Mouse (Mus musculus): ENCODE measurements around the gene Igbp1. TPM values are rescaled to one million over a fixed set of nuclear protein-coding genes. Genes with fewer than 3 reads are reported as not detected.
A peak's percentile ranks its signal among the peaks of the same experiment; 100 is the strongest.

Igbp1 gene
- total and polyA plus RNA-seq, 3 experiments = 79.4 to 92.1 TPM; not detected in 1

- Histone ChIP-seq H3K36me3 (ENCODE audit: control insufficient read depth in 1 of 2, insufficient read depth in 2 of 2, low read length in 2 of 2) (peaks cover 0 to 5% of the 10 kb centered on the region in 2 experiments; a peak in 2 of 4 replicates), H3K9me3 (replicated peaks; ENCODE audit: insufficient read depth, low read length) (no peaks in the 10 kb centered on the region), H3K4me1 (ENCODE audit: control insufficient read depth in 1 of 2, insufficient read depth in 2 of 2, low read length in 2 of 2) (peaks cover 6 to 12% of the 10 kb centered on the region in 2 experiments; a peak in 3 of 4 replicates), H3K27ac (ENCODE audit: control insufficient read depth, low read depth, low read length) (no peak overlapping the region), H3K27me3 (ENCODE audit: control insufficient read depth in 1 of 2, insufficient read depth in 2 of 2, low read length in 2 of 2) (no peaks in the 10 kb centered on the region), H3K79me2 (ENCODE audit: control insufficient read depth, insufficient read depth, low read length, poor library complexity) (no peaks in the 10 kb centered on the region), H3K9ac (ENCODE audit: control insufficient read depth, low read depth, low read length, poor library complexity, severe bottlenecking) (peak overlapping the region; percentile 29; the same call in 1 of the 2 replicates), H3K4me3 (ENCODE audit: control insufficient read depth in 1 of 2, insufficient read depth in 1 of 2, low read depth in 2 of 2, low read length in 2 of 2) (peak overlapping the region; percentile 35 to 58; a peak in 3 of 4 replicates)
- TF ChIP-seq ETS1 (IDR thresholded peaks at IDR 0.05; ENCODE audit: low read depth, low read length) = no peak
- TF ChIP-seq ZC3H11A (IDR thresholded peaks at IDR 0.05; ENCODE audit: low read depth, low read length) = peak; percentile 74
- no peak for TF ChIP-seq SIN3A (IDR thresholded peaks at IDR 0.05; ENCODE audit: low read length)
- peak; percentile 79 for TF ChIP-seq RAD21 (IDR thresholded peaks at IDR 0.05; ENCODE audit: low read depth, low read length)
- no peak for TF ChIP-seq TAL1 (IDR thresholded peaks at IDR 0.05; ENCODE audit: low read length)
- no peak for TF ChIP-seq UBTF (IDR thresholded peaks at IDR 0.05; ENCODE audit: borderline replicate concordance, insufficient read depth, low read depth, low read length)
- TF ChIP-seq CTCF (IDR thresholded peaks at IDR 0.05 in 2 of 3, conservative IDR thresholded peaks at IDR 0.05 in 1 of 3; ENCODE audit: control insufficient read depth in 1 of 3, insufficient read depth in 1 of 3, low read depth in 2 of 3, low read length in 3 of 3, poor library complexity in 1 of 3, severe bottlenecking in 1 of 3) = peak; percentile 38 to 77 (median 71)
- no peak for TF ChIP-seq CHD2 (IDR thresholded peaks at IDR 0.05; ENCODE audit: low read length)
- peak; percentile 88 for TF ChIP-seq SMC3 (IDR thresholded peaks at IDR 0.05; ENCODE audit: low read depth, low read length)
- DNase-seq (ENCODE audit: low read depth, low spot score) = peak; percentile 80
These were observed 13.8 kb upstream of the Igbp1 start for GRCm38 (mm10) chrX:100480317-100480716.

- TF ChIP-seq NRF1 (IDR thresholded peaks at IDR 0.05; ENCODE audit: insufficient read depth, low read depth, low read length, poor library complexity, severe bottlenecking) (no peak), USF1 (IDR thresholded peaks at IDR 0.05; ENCODE audit: low read depth, low read length) (no peak), ZC3H11A (IDR thresholded peaks at IDR 0.05; ENCODE audit: low read depth, low read length) (no peak), ZKSCAN1 (IDR thresholded peaks at IDR 0.05; ENCODE audit: low read depth, low read length) (no peak), TCF12 (IDR thresholded peaks at IDR 0.05; ENCODE audit: low read depth, low read length) (no peak), MYC (IDR thresholded peaks at IDR 0.05; ENCODE audit: low read depth, low read length) (no peak), SMC3 (IDR thresholded peaks at IDR 0.05; ENCODE audit: low read depth, low read length) (no peak), TBP (IDR thresholded peaks at IDR 0.05; ENCODE audit: low read depth, low read length) (no peak), EP300 (IDR thresholded peaks at IDR 0.05; ENCODE audit: low read depth in 1 of 2, low read length in 2 of 2) (no peak), MYB (IDR thresholded peaks at IDR 0.05; ENCODE audit: low read depth, low read length) (no peak)
- H3K27me3 ChIP-seq (ENCODE audit: control insufficient read depth in 1 of 2, insufficient read depth in 2 of 2, low read length in 2 of 2) = no peaks in the 10 kb centered on the region
- no peak for DNase-seq (ENCODE audit: low read depth, low spot score)
- peaks cover 6% of the 10 kb centered on the region for H3K79me2 ChIP-seq (ENCODE audit: control insufficient read depth, insufficient read depth, low read length, poor library complexity)
- H3K4me1 ChIP-seq (ENCODE audit: control insufficient read depth in 1 of 2, insufficient read depth in 2 of 2, low read length in 2 of 2) = peaks cover 0 to 4% of the 10 kb centered on the region in 2 experiments; a peak in 1 of 4 replicates
- H3K27ac ChIP-seq (ENCODE audit: control insufficient read depth, low read depth, low read length) = peak overlapping the region; percentile 5; the same call in 1 of the 2 replicates
- no peaks in the 10 kb centered on the region for H3K9me3 ChIP-seq (replicated peaks; ENCODE audit: insufficient read depth, low read length)
- peak overlapping the region; percentile 63 for H3K9ac ChIP-seq (ENCODE audit: control insufficient read depth, low read depth, low read length, poor library complexity, severe bottlenecking)
- H3K36me3 ChIP-seq (ENCODE audit: control insufficient read depth in 1 of 2, insufficient read depth in 2 of 2, low read length in 2 of 2) = peaks cover 2 to 15% of the 10 kb centered on the region in 2 experiments; a peak in 3 of 4 replicates
- peak overlapping the region; percentile 58 to 80 for H3K4me3 ChIP-seq (ENCODE audit: control insufficient read depth in 1 of 2, insufficient read depth in 1 of 2, low read depth in 2 of 2, low read length in 2 of 2)
These were observed 507 bp upstream of the Igbp1 start for GRCm38 (mm10) chrX:100493500-100494067.
